Mouse (Mus musculus): Measurements from ENCODE around the gene Scrn1.

Gene Scrn1

GRCm38 (mm10) chr6:54475926-54476667 is 90.2 kb downstream of the Scrn1 start:
- in situ Hi-C loops (cut with MboI, MseI), result no loop called here

GRCm38 (mm10) chr6:54472846-54473715 is 93.2 kb downstream of the Scrn1 start:
- in situ Hi-C loops (cut with MboI, MseI), result no loop called here

GRCm38 (mm10) chr6:54471866-54472265 is 94.4 kb downstream of the Scrn1 start:
- in situ Hi-C loops (cut with MboI, MseI), result no loop called here

GRCm38 (mm10) chr6:54467371-54467770 is 98.9 kb downstream of the Scrn1 start:
- in situ Hi-C loops (cut with MboI, MseI), result no loop called here

- in situ Hi-C loops (cut with MboI, MseI), result no loop called here
Observed at GRCm38 (mm10) chr6:54464926-54465325, 101.4 kb downstream of the Scrn1 start.

- in situ Hi-C loops (cut with MboI, MseI), result no loop called here
Observed at GRCm38 (mm10) chr6:54463701-54464458, 102.4 kb downstream of the Scrn1 start.

GRCm38 (mm10) chr6:54462766-54463165 is 103.5 kb downstream of the Scrn1 start:
- in situ Hi-C loops (cut with MboI, MseI), result no loop called here

- in situ Hi-C loops (cut with MboI, MseI), result no loop called here
Observed at GRCm38 (mm10) chr6:54460915-54461671, 105.2 kb downstream of the Scrn1 start.

GRCm38 (mm10) chr6:54460172-54460914 is 105.9 kb downstream of the Scrn1 start:
- in situ Hi-C loops (cut with MboI, MseI), result no loop called here

GRCm38 (mm10) chr6:54459661-54460060 is 106.6 kb downstream of the Scrn1 start:
- in situ Hi-C loops (cut with MboI, MseI), result no loop called here

All from T-helper 1 cell (primary cell).